In genomic region chr9:89988811-89989528, GRCm38 (mm10) we compare ENCODE assay signal across 18 mouse cellular contexts.
DNase-seq lines count a peak whose midpoint lies in the region; ATAC-seq lines count a peak whose summit lies in the region.
"Had no signal": no experiment of that assay in that cellular context is flagged by ENCODE, and none has a peak within 500 bp of the region (broad histone marks: within the 10 kb centered on the region; RNA-seq: fewer than 3 reads in every experiment).

No protein-coding gene starts in this region.

- peak; percentile 91 for ATAC-seq in granulocyte monocyte progenitor cell, adult 5-6 weeks (replicated peaks; ENCODE audit: poor library complexity, severe bottlenecking)
- peak; percentile 51; the same call in 1 of the 2 replicates for ATAC-seq in neutrophil, adult 5-6 weeks (ENCODE audit: extremely low read depth, insufficient number of reproducible peaks, low FRiP score, poor library complexity, severe bottlenecking)
- ATAC-seq: forebrain, embryonic 16.5 days; hindbrain, postnatal 0 days had no signal

- DNase-seq in spleen, postnatal 36 days (ENCODE audit: low spot score in 2 of 2): peak; percentile 31 to 54
- no peak for DNase-seq in spleen, postnatal 4 days (ENCODE audit: low spot score in 2 of 2)
- no peak for DNase-seq in right cerebral cortex, postnatal 36 days (ENCODE audit: low spot score in 2 of 2)
- no peak for DNase-seq in lung, postnatal 10 days
- no peak for DNase-seq in lung, postnatal 25 days (ENCODE audit: low spot score)
- DNase-seq: adrenal gland, adult 8-10 months; adrenal gland, postnatal 36 days; cerebellum, adult 11-12 months; cerebellum, adult 9-10 months; cerebellum, postnatal 25 days; gastrocnemius, adult 2 months; gastrocnemius, postnatal 36 days; heart, adult 18-20 months; heart, postnatal 14 days had no signal

Comparison
In these comparisons a context has a peak if more than half of its experiments do, and no peak if none do; other contexts are left out.
1. DNase-seq: peak in spleen, postnatal 36 days (2 of 2); none in spleen, postnatal 4 days (0 of 2), right cerebral cortex, postnatal 36 days (0 of 2), lung, postnatal 10 days (single experiment) and lung, postnatal 25 days (single experiment).